Mouse (Mus musculus): Measurements from ENCODE around the gene Smoc2.

GRCm38 (mm10) chr17:14237134-14237533 lies 42.2 kb upstream of the Smoc2 start:
- TF ChIP-seq POLR2A (IDR thresholded peaks at IDR 0.05; ENCODE audit: control insufficient read depth, low read depth, low read length) (no peak), CTCF (IDR thresholded peaks at IDR 0.05; ENCODE audit: control insufficient read depth, insufficient read depth, insufficient replicate concordance, low read depth, low read length) (no peak)

Measured in testis, adult 2 months (tissue).